Mouse (Mus musculus): ENCODE measurements around the gene Slc2a2. TPM values are rescaled to one million over a fixed set of nuclear protein-coding genes. Genes with fewer than 3 reads are reported as not detected.

Slc2a2 gene
- polyA plus RNA-seq, 1 experiment = 0.24 TPM

- H3K4me1 ChIP-seq (ENCODE audit: control insufficient read depth, insufficient read depth, insufficient read length, low read length) = no peaks in the 10 kb centered on the region
- H3K4me3 ChIP-seq (ENCODE audit: insufficient read depth, low read depth, low read length) = no peak overlapping the region
- H3K27ac ChIP-seq (replicated peaks; ENCODE audit: low read depth, low read length) = no peak overlapping the region
These were observed 16.4 kb downstream of the Slc2a2 start for GRCm38 (mm10) chr3:28713913-28714698.

- Histone ChIP-seq H3K4me3 (ENCODE audit: insufficient read depth, low read depth, low read length) (no peak overlapping the region), H3K4me1 (ENCODE audit: control insufficient read depth, insufficient read depth, insufficient read length, low read length) (no peaks in the 10 kb centered on the region), H3K27ac (replicated peaks; ENCODE audit: low read depth, low read length) (no peak overlapping the region)
These were observed 20.8 kb downstream of the Slc2a2 start for GRCm38 (mm10) chr3:28718521-28718920.

DNA sequence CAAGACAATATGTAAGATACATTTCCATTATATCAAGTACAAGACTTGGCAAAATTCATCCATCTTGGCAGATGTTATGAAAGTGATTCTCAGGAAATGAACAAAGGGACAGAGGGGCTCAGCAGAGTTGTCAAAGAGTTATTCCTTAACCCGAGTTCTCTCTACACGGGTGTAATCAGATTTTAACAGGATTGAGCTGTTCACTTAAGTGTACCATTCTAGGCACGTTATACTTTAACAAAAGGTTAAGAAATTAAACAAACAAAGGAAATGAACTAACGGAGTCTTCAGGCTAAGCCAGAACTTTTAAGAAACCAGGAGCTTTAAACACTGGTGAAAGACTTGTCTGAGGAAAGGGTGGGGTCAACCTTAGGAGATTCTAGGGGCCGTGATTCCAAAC, 23.5 kb downstream of the Slc2a2 start:
- Histone ChIP-seq H3K4me3 (ENCODE audit: insufficient read depth, low read depth, low read length) (no peak overlapping the region), H3K27ac (replicated peaks; ENCODE audit: low read depth, low read length) (no peak overlapping the region), H3K4me1 (ENCODE audit: control insufficient read depth, insufficient read depth, insufficient read length, low read length) (no peaks in the 10 kb centered on the region)

GRCm38 (mm10) chr3:28721838-28722237, 24.1 kb downstream of the Slc2a2 start:
- no peak overlapping the region for H3K27ac ChIP-seq (replicated peaks; ENCODE audit: low read depth, low read length)
- H3K4me3 ChIP-seq (ENCODE audit: insufficient read depth, low read depth, low read length) = no peak overlapping the region
- H3K4me1 ChIP-seq (ENCODE audit: control insufficient read depth, insufficient read depth, insufficient read length, low read length) = no peaks in the 10 kb centered on the region

GRCm38 (mm10) chr3:28722531-28722930, 24.8 kb downstream of the Slc2a2 start:
- Histone ChIP-seq H3K4me1 (ENCODE audit: control insufficient read depth, insufficient read depth, insufficient read length, low read length) (no peaks in the 10 kb centered on the region), H3K27ac (replicated peaks; ENCODE audit: low read depth, low read length) (no peak overlapping the region), H3K4me3 (ENCODE audit: insufficient read depth, low read depth, low read length) (no peak overlapping the region)

GRCm38 (mm10) chr3:28723534-28723933, 25.8 kb downstream of the Slc2a2 start:
- no peak overlapping the region for H3K4me3 ChIP-seq (ENCODE audit: insufficient read depth, low read depth, low read length)
- no peaks in the 10 kb centered on the region for H3K4me1 ChIP-seq (ENCODE audit: control insufficient read depth, insufficient read depth, insufficient read length, low read length)
- no peak overlapping the region for H3K27ac ChIP-seq (replicated peaks; ENCODE audit: low read depth, low read length)

DNA sequence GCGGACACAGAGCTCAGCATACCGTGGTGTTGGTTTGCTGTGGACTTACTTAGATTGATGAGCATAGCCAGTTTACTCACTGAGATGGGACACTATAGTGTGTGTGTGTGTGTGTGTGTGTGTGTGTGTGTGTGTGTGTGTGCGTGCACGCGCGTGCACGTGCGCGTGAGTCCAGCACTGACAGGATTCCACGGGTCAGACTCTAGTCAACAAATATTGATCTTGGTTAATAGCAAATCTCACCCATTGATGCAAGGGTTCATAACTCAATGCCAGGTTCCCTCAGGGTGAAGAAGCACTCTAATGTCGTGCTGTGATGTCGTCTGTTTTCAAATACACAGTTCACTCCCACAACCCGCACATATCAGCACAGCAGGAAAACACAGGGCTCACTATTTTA, 27.5 kb downstream of the Slc2a2 start:
- H3K4me3 ChIP-seq (ENCODE audit: insufficient read depth, low read depth, low read length) = no peak overlapping the region
- H3K4me1 ChIP-seq (ENCODE audit: control insufficient read depth, insufficient read depth, insufficient read length, low read length) = no peaks in the 10 kb centered on the region
- H3K27ac ChIP-seq (replicated peaks; ENCODE audit: low read depth, low read length) = no peak overlapping the region

DNA sequence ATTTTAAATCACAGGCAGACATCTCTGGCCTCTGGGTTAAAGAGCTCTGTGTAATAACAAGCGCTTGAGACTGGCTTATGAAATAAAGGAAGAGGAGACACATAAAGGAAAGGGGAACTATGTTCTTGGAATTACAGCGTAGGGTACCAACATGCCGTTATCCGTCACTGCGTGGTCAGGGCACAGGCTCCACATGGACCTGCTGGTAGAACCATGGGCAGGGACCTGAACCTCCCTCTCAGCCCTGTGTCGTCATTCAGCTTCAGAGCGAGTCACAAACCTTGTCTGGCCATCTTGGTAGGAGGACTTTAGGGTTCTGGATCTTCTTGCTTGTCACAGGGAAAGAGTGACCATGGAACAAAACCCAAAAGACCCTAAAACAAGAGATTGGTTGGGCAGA, 28.7 kb downstream of the Slc2a2 start:
- H3K4me3 ChIP-seq (ENCODE audit: insufficient read depth, low read depth, low read length) = no peak overlapping the region
- H3K27ac ChIP-seq (replicated peaks; ENCODE audit: low read depth, low read length) = no peak overlapping the region
- no peaks in the 10 kb centered on the region for H3K4me1 ChIP-seq (ENCODE audit: control insufficient read depth, insufficient read depth, insufficient read length, low read length)

DNA sequence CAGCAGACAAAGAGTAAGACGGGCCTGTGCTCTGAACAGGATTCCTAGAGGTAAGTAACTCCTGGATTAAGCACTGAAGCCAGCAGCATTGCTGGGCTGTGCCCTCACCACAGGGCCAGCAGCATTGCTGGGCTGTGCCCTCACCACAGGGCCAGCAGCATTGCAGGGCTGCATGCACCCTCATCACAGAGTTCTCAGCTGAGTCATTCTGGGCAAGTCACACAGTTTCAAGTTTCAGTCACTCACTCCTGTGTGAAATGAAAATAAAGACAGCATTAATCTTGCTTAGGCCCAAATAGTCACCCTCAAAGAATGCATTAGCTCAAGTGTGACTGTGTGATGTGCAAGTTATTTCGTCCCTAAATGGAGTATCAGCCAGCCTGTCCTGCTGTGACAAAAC, 37.0 kb downstream of the Slc2a2 start:
- no peak overlapping the region for H3K27ac ChIP-seq (replicated peaks; ENCODE audit: low read depth, low read length)
- no peak overlapping the region for H3K4me3 ChIP-seq (ENCODE audit: insufficient read depth, low read depth, low read length)
- no peaks in the 10 kb centered on the region for H3K4me1 ChIP-seq (ENCODE audit: control insufficient read depth, insufficient read depth, insufficient read length, low read length)

- H3K4me3 ChIP-seq (ENCODE audit: insufficient read depth, low read depth, low read length) = no peak overlapping the region
- no peak overlapping the region for H3K27ac ChIP-seq (replicated peaks; ENCODE audit: low read depth, low read length)
These were observed 39.3 kb downstream of the Slc2a2 start for GRCm38 (mm10) chr3:28736981-28737380.

GRCm38 (mm10) chr3:28740353-28740752, 42.6 kb downstream of the Slc2a2 start:
- no peak overlapping the region for H3K4me3 ChIP-seq (ENCODE audit: insufficient read depth, low read depth, low read length)
- H3K4me1 ChIP-seq (ENCODE audit: control insufficient read depth, insufficient read depth, insufficient read length, low read length) = no peaks in the 10 kb centered on the region
- no peak overlapping the region for H3K27ac ChIP-seq (replicated peaks; ENCODE audit: low read depth, low read length)

More at GRCm38 (mm10) chr3:28736981-28737380, 39.3 kb downstream of the Slc2a2 start:
- H3K4me1 ChIP-seq (ENCODE audit: control insufficient read depth, insufficient read depth, insufficient read length, low read length) = no peaks in the 10 kb centered on the region

- Histone ChIP-seq H3K27ac (replicated peaks; ENCODE audit: low read depth, low read length) (no peak overlapping the region), H3K4me3 (ENCODE audit: insufficient read depth, low read depth, low read length) (no peak overlapping the region), H3K4me1 (ENCODE audit: control insufficient read depth, insufficient read depth, insufficient read length, low read length) (no peaks in the 10 kb centered on the region)
These were observed 45.5 kb downstream of the Slc2a2 start for GRCm38 (mm10) chr3:28743251-28743650.

DNA sequence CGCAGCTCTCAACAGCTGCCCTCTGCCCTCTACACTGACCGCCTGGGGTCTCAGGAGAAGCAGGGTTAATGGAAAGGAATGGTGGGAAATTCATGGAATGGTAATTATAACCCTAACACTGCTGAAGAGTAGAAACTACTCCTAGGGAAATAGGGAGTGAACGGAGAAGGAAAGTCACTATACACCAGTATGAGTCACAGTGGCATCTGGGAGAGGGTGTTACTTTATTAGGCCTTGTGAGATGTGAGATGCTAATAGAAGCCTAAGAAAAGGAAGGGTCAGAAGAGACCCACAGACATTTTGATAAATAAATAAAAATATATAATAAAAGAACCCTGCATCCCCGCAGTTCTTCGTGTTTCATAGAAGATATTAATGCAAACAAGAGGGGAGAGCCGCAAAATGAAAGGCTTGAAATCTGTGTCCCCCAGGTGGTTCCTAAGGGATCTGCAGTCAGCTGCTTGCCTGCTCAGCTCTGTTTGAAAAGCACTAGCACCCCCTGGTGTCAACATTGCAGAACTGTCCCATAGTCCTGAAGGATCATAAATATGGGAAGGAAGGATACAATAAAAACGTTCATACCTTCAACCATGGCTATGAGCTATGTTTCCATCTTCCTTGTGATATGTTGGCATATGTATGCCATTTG, 48.3 kb downstream of the Slc2a2 start:
- Histone ChIP-seq H3K27ac (replicated peaks; ENCODE audit: low read depth, low read length) (no peak overlapping the region), H3K4me1 (ENCODE audit: control insufficient read depth, insufficient read depth, insufficient read length, low read length) (no peaks in the 10 kb centered on the region), H3K4me3 (ENCODE audit: insufficient read depth, low read depth, low read length) (no peak overlapping the region)

GRCm38 (mm10) chr3:28748151-28748550, 50.4 kb downstream of the Slc2a2 start:
- no peak overlapping the region for H3K4me3 ChIP-seq (ENCODE audit: insufficient read depth, low read depth, low read length)
- no peaks in the 10 kb centered on the region for H3K4me1 ChIP-seq (ENCODE audit: control insufficient read depth, insufficient read depth, insufficient read length, low read length)
- H3K27ac ChIP-seq (replicated peaks; ENCODE audit: low read depth, low read length) = no peak overlapping the region

DNA sequence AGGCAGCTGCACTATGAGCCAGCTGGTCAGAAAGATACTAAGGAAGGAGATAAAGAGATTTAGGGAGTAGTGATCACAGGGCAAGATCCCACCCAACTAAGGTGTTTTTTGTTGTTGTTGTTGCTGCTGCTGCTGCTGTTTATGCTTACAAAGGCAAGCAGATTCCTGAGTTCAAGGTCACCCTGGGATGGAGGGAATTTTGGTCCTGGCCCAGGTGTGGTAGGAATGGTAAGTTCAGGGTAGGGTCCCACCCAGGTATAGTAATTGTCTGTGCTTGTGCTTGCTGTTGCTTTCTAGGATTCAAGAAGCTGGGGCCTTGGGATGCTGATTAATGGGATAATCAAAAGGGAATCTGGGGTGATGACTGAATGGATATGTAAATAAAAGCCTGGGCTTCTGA, 51.3 kb downstream of the Slc2a2 start:
- Histone ChIP-seq H3K4me1 (ENCODE audit: control insufficient read depth, insufficient read depth, insufficient read length, low read length) (no peaks in the 10 kb centered on the region), H3K27ac (replicated peaks; ENCODE audit: low read depth, low read length) (no peak overlapping the region), H3K4me3 (ENCODE audit: insufficient read depth, low read depth, low read length) (no peak overlapping the region)

GRCm38 (mm10) chr3:28755477-28755876, 57.8 kb downstream of the Slc2a2 start:
- H3K4me3 ChIP-seq (ENCODE audit: insufficient read depth, low read depth, low read length) = no peak overlapping the region
- no peaks in the 10 kb centered on the region for H3K4me1 ChIP-seq (ENCODE audit: control insufficient read depth, insufficient read depth, insufficient read length, low read length)
- H3K27ac ChIP-seq (replicated peaks; ENCODE audit: low read depth, low read length) = no peak overlapping the region

Measured in brown adipose tissue, adult 24 weeks (tissue).